ENCODE assay signal across 9 mouse cellular contexts in genomic region chr5:100671398-100671797, GRCm38 (mm10). TPM values are rescaled to one million over a fixed set of nuclear protein-coding genes. Genes with fewer than 3 reads are reported as not detected.
DNase-seq lines count a peak whose midpoint lies in the region; ATAC-seq lines count a peak whose summit lies in the region.
"Had no signal": no experiment of that assay in that cellular context is flagged by ENCODE, and none has a peak within 500 bp of the region (broad histone marks: within the 10 kb centered on the region; RNA-seq: fewer than 3 reads in every experiment).

No protein-coding gene starts in this region.

- no peak overlapping the region for H3K27ac ChIP-seq in kidney, embryonic 14.5 days (ENCODE audit: low read depth, low read length)
- H3K27ac ChIP-seq: macrophage had no signal

- DNase-seq in kidney, adult 11 months: peak; percentile 38
- peak; percentile 23 to 34 for DNase-seq in urinary bladder, postnatal 36 days (ENCODE audit: low spot score in 2 of 2)
- no peak for DNase-seq in urinary bladder, postnatal 10 days (ENCODE audit: low spot score)
- peak; percentile 44 for DNase-seq in c-Kit-positive CD71-negative TER-119-negative erythroid progenitor cells, embryonic 14.5 days (ENCODE audit: low read depth)
- DNase-seq in heart, postnatal 4 days: peak; percentile 56
- DNase-seq in lung, postnatal 36 days: peak; percentile 78
- DNase-seq in urinary bladder, postnatal 4 days (ENCODE audit: low spot score in 2 of 2): no peak

- WGBS in kidney, embryonic 14.5 days: 34% methylated on average over 5 of the region's 5 CpGs

- no peak overlapping the region for H3K9ac ChIP-seq in kidney, embryonic 14.5 days (ENCODE audit: low read depth, low read length)

- H3K9me3 ChIP-seq in kidney, embryonic 14.5 days (ENCODE audit: control insufficient read depth, low read length): no peaks in the 10 kb centered on the region

- H3K36me3 ChIP-seq in kidney, embryonic 14.5 days (ENCODE audit: control insufficient read depth, insufficient read depth, low read length): peaks cover 17% of the 10 kb centered on the region

- no peaks in the 10 kb centered on the region for H3K27me3 ChIP-seq in kidney, embryonic 14.5 days (ENCODE audit: control insufficient read depth, insufficient read depth, low read length)

- no peak overlapping the region for H3K4me3 ChIP-seq in kidney, embryonic 14.5 days (ENCODE audit: low read length)

- peaks cover 9% of the 10 kb centered on the region; the same call in 1 of the 2 replicates for H3K4me1 ChIP-seq in kidney, embryonic 14.5 days (ENCODE audit: control insufficient read depth, insufficient read depth, low read length)

- no peak overlapping the region for H3K4me2 ChIP-seq in kidney, embryonic 14.5 days (replicated peaks; ENCODE audit: low read depth, low read length)

- ATAC-seq in kidney, embryonic 14.5 days (ENCODE audit: low FRiP score, low TSS enrichment): no peak

RNA-seq across cellular contexts. Expression of gene Coq2, which starts 3.5 kb away (rescaled TPM):
- 62.0 and 76.4 TPM in 2 replicates for polyA plus RNA-seq in kidney, embryonic 14.5 days (2014; fragmentation: Nextera tagmentation; extraction: Ambion mirVana)
- 10 to 100 TPM; 62.4 to 63.6 TPM for total RNA-seq in heart, postnatal 4 days (2021)

RNA-seq across cellular contexts. Expression of gene Hpse, which starts 48.1 kb away (rescaled TPM):
- 2.4 and 3.5 TPM in 2 replicates for polyA plus RNA-seq in kidney, embryonic 14.5 days (2014; fragmentation: Nextera tagmentation; extraction: Ambion mirVana)
- total RNA-seq in heart, postnatal 4 days (2021): under 1 TPM; 0.69 to 0.70 TPM

Comparison
In these comparisons a context has a peak if more than half of its experiments do, and no peak if none do; other contexts are left out.
1. DNase-seq: peak in kidney, adult 11 months (single experiment), urinary bladder, postnatal 36 days (2 of 2), c-Kit-positive CD71-negative TER-119-negative erythroid progenitor cells, embryonic 14.5 days (single experiment), heart, postnatal 4 days (single experiment) and lung, postnatal 36 days (single experiment); none in urinary bladder, postnatal 10 days (single experiment) and urinary bladder, postnatal 4 days (0 of 2).